Mouse (Mus musculus) kidney, embryonic 15.5 days (tissue): ENCODE measurements around the gene Cdkn2d. TPM values are rescaled to one million over a fixed set of nuclear protein-coding genes. Genes with fewer than 3 reads are reported as not detected.

Experiments
- ATAC-seq: fragments of 200-750 bp; cut with Nextera tagmentation; replicated peaks from 2 replicates; pipeline ENCODE4 v1.8.0; 2017; ENCODE audit warnings: moderate TSS enrichment; ENCODE audit not compliant: low FRiP score
- H3K27ac ChIP-seq: fragments of 300-500 bp; sonication (generic); 2 replicates; pipeline ENCODE4 v1.5.1; 2015; ENCODE audit warnings: mild to moderate bottlenecking, inconsistent platforms
- H3K27me3 ChIP-seq: fragments of 300-500 bp; sonication (generic); 2 replicates; pipeline ENCODE4 v1.6.1; 2015; ENCODE audit warnings: inconsistent platforms
- H3K36me3 ChIP-seq: fragments of 300-500 bp; sonication (generic); 2 replicates; pipeline ENCODE4 v1.6.1; 2015; ENCODE audit warnings: inconsistent platforms
- H3K4me1 ChIP-seq: fragments of 300-500 bp; sonication (generic); 2 replicates; pipeline ENCODE4 v1.6.1; 2015; ENCODE audit warnings: inconsistent platforms
- H3K4me2 ChIP-seq: fragments of 300-500 bp; sonication (generic); 2 replicates; pipeline ENCODE4 v1.6.1; 2015; ENCODE audit warnings: moderate library complexity, mild to moderate bottlenecking, inconsistent platforms
- H3K4me3 ChIP-seq: fragments of 300-500 bp; sonication (generic); replicated peaks from 2 replicates; pipeline ENCODE4 v1.5.1; 2015; ENCODE audit warnings: mild to moderate bottlenecking, inconsistent platforms
- H3K9ac ChIP-seq: fragments of 300-500 bp; sonication (generic); 2 replicates; pipeline ENCODE4 v1.6.1; 2015; ENCODE audit warnings: mild to moderate bottlenecking, inconsistent platforms
- H3K9me3 ChIP-seq: fragments of 300-500 bp; sonication (generic); replicated peaks from 2 replicates; pipeline ENCODE4 v1.6.1; 2016; ENCODE audit warnings: inconsistent platforms
- WGBS: fragments of 180-500 bp; shearing (Covaris S2); methylation state at CpG from one replicate; pipeline ENCODE4 v1.1.7; 2015; ENCODE audit warnings: mixed read lengths; 5-methylcytosine and 5-hydroxymethylcytosine counted together
- polyA plus RNA-seq: library from polyadenylated mRNA; unstranded; fragments of >200 nt; fragmentation: Nextera tagmentation; extraction: Ambion mirVana; gene quantifications from 2 replicates; pipeline ENCODE4 v1.2.1, GENCODE M21; 2015

The Cdkn2d gene
- polyA plus RNA-seq, 1 experiment from 2014 or later = 51.2 TPM

GRCm38 (mm10) chr9:21251116-21251735 is 40.0 kb downstream of the Cdkn2d start:
- no peak overlapping the region for H3K4me3 ChIP-seq
- no peaks in the 10 kb centered on the region for H3K9me3 ChIP-seq
- H3K4me2 ChIP-seq = no peak overlapping the region
- H3K36me3 ChIP-seq = no peaks in the 10 kb centered on the region
- H3K27me3 ChIP-seq = peaks cover 60% of the 10 kb centered on the region
- H3K27ac ChIP-seq = no peak overlapping the region
- 61% methylated on average over 13 of the region's 13 CpGs for WGBS
- peaks cover 14% of the 10 kb centered on the region for H3K4me1 ChIP-seq
- H3K9ac ChIP-seq = no peak overlapping the region
- no peak for ATAC-seq

- Histone ChIP-seq H3K9ac (no peak overlapping the region), H3K9me3 (no peaks in the 10 kb centered on the region), H3K27ac (no peak overlapping the region), H3K4me2 (no peak overlapping the region), H3K27me3 (peaks cover 67% of the 10 kb centered on the region), H3K36me3 (no peaks in the 10 kb centered on the region), H3K4me1 (peaks cover 14% of the 10 kb centered on the region), H3K4me3 (no peak overlapping the region)
- ATAC-seq = no peak
- 48% methylated on average over 2 of the region's 2 CpGs for WGBS
These were observed 40.7 kb downstream of the Cdkn2d start for GRCm38 (mm10) chr9:21250509-21250908.

- ATAC-seq = no peak; the same call in 1 of the 2 replicates
- no peak overlapping the region for H3K27ac ChIP-seq
These were observed 41.3 kb downstream of the Cdkn2d start for GRCm38 (mm10) chr9:21249629-21250508.

GRCm38 (mm10) chr9:21248326-21248725 is 42.9 kb downstream of the Cdkn2d start, which contains the start of gene S1pr5:
TSS of gene S1pr5 (minus strand) at chr9:21248443.
- no peaks in the 10 kb centered on the region for H3K36me3 ChIP-seq
- ATAC-seq = no peak
- peak within 1 kb of the TSS; percentile 36 for H3K4me3 ChIP-seq
- peak within 1 kb of the TSS; percentile 60 for H3K4me2 ChIP-seq
- WGBS = 0% methylated on average over 25 of the region's 30 CpGs
- H3K4me1 ChIP-seq = peaks cover 31% of the 10 kb centered on the region
- H3K27me3 ChIP-seq = peaks cover 89% of the 10 kb centered on the region
- H3K9me3 ChIP-seq = no peaks in the 10 kb centered on the region
- no peak within 1 kb of the TSS for H3K27ac ChIP-seq
- peak within 1 kb of the TSS; percentile 2; the same call in 1 of the 2 replicates for H3K9ac ChIP-seq

More at GRCm38 (mm10) chr9:21249629-21250508, 41.3 kb downstream of the Cdkn2d start:
- Histone ChIP-seq H3K27me3 (peaks cover 73% of the 10 kb centered on the region), H3K9me3 (no peaks in the 10 kb centered on the region), H3K36me3 (no peaks in the 10 kb centered on the region), H3K9ac (no peak overlapping the region), H3K4me3 (no peak overlapping the region), H3K4me1 (peaks cover 20% of the 10 kb centered on the region), H3K4me2 (no peak overlapping the region)
- 21% methylated on average over 17 of the region's 17 CpGs for WGBS

- Histone ChIP-seq H3K9me3 (no peaks in the 10 kb centered on the region), H3K9ac (no peak overlapping the region), H3K4me2 (no peak overlapping the region), H3K4me3 (no peak overlapping the region), H3K27me3 (peaks cover 94% of the 10 kb centered on the region), H3K36me3 (no peaks in the 10 kb centered on the region), H3K4me1 (peaks cover 31% of the 10 kb centered on the region), H3K27ac (no peak overlapping the region)
- 88% methylated on average over 1 of the region's 1 CpGs for WGBS
- no peak for ATAC-seq
These were observed 44.9 kb downstream of the Cdkn2d start for GRCm38 (mm10) chr9:21246342-21246741.

- Histone ChIP-seq H3K9me3 (no peaks in the 10 kb centered on the region), H3K4me2 (peak overlapping the region; percentile 83), H3K27me3 (peaks cover 82% of the 10 kb centered on the region), H3K4me3 (peak overlapping the region; percentile 51), H3K27ac (no peak overlapping the region), H3K36me3 (no peaks in the 10 kb centered on the region), H3K4me1 (peaks cover 35% of the 10 kb centered on the region), H3K9ac (peak overlapping the region; percentile 39)
- peak; percentile 5; the same call in 1 of the 2 replicates for ATAC-seq
- WGBS = 4% methylated on average over 16 of the region's 16 CpGs
These were observed 46.1 kb downstream of the Cdkn2d start for GRCm38 (mm10) chr9:21245113-21245487.

- peak overlapping the region; percentile 39 for H3K9ac ChIP-seq
These were observed 46.6 kb downstream of the Cdkn2d start for GRCm38 (mm10) chr9:21244428-21245112.

GRCm38 (mm10) chr9:21243826-21244427 is 47.3 kb downstream of the Cdkn2d start:
- no peaks in the 10 kb centered on the region for H3K36me3 ChIP-seq
- H3K9me3 ChIP-seq = no peaks in the 10 kb centered on the region
- peak overlapping the region; percentile 51 for H3K4me3 ChIP-seq
- H3K9ac ChIP-seq = peak overlapping the region; percentile 39
- no peak overlapping the region for H3K27ac ChIP-seq
- no peak for ATAC-seq
- peak overlapping the region; percentile 83 for H3K4me2 ChIP-seq
- peaks cover 70% of the 10 kb centered on the region for H3K27me3 ChIP-seq
- peaks cover 41% of the 10 kb centered on the region for H3K4me1 ChIP-seq
- 6% methylated on average over 42 of the region's 42 CpGs for whole genome bisulfite sequencing

More at GRCm38 (mm10) chr9:21244428-21245112, 46.6 kb downstream of the Cdkn2d start:
- peaks cover 77% of the 10 kb centered on the region for H3K27me3 ChIP-seq
- H3K4me3 ChIP-seq = peak overlapping the region; percentile 51
- WGBS = under 1% methylated on average over 72 of the region's 72 CpGs
- H3K9me3 ChIP-seq = no peaks in the 10 kb centered on the region
- peak; percentile 22; the same call in 1 of the 2 replicates for ATAC-seq
- no peak overlapping the region for H3K27ac ChIP-seq
- peak overlapping the region; percentile 83 for H3K4me2 ChIP-seq
- no peaks in the 10 kb centered on the region for H3K36me3 ChIP-seq
- H3K4me1 ChIP-seq = peaks cover 37% of the 10 kb centered on the region

GRCm38 (mm10) chr9:21241343-21241742 is 49.9 kb downstream of the Cdkn2d start:
- H3K9me3 ChIP-seq = no peaks in the 10 kb centered on the region
- H3K36me3 ChIP-seq = no peaks in the 10 kb centered on the region; the same call in 1 of the 2 replicates
- no peak overlapping the region for H3K4me3 ChIP-seq
- 8% methylated on average over 11 of the region's 11 CpGs for WGBS
- H3K4me2 ChIP-seq = no peak overlapping the region
- peaks cover 46% of the 10 kb centered on the region for H3K27me3 ChIP-seq
- peaks cover 46% of the 10 kb centered on the region for H3K4me1 ChIP-seq
- no peak overlapping the region for H3K9ac ChIP-seq
- ATAC-seq = no peak
- no peak overlapping the region for H3K27ac ChIP-seq

GRCm38 (mm10) chr9:21239465-21239848 is 51.8 kb downstream of the Cdkn2d start:
- peak overlapping the region; percentile 97 for H3K27ac ChIP-seq
- 40% methylated on average over 4 of the region's 4 CpGs for WGBS
- ATAC-seq = no peak

GRCm38 (mm10) chr9:21238733-21239464 is 52.3 kb downstream of the Cdkn2d start, which contains the start of gene Keap1:
TSS of gene Keap1 (minus strand) at chr9:21239361.
- Histone ChIP-seq H3K36me3 (peaks cover 23% of the 10 kb centered on the region), H3K27me3 (peaks cover 21% of the 10 kb centered on the region), H3K4me3 (peak within 1 kb of the TSS; percentile 92), H3K9me3 (no peaks in the 10 kb centered on the region), H3K27ac (peak within 1 kb of the TSS; percentile 97), H3K4me1 (peaks cover 39% of the 10 kb centered on the region), H3K4me2 (peak within 1 kb of the TSS; percentile 73), H3K9ac (peak within 1 kb of the TSS; percentile 97)
- ATAC-seq = peak; percentile 89
- under 1% methylated on average over 83 of the region's 90 CpGs for WGBS

More at GRCm38 (mm10) chr9:21239465-21239848, 51.8 kb downstream of the Cdkn2d start:
- H3K9ac ChIP-seq = peak overlapping the region; percentile 97
- H3K9me3 ChIP-seq = no peaks in the 10 kb centered on the region
- peaks cover 45% of the 10 kb centered on the region for H3K4me1 ChIP-seq
- peak overlapping the region; percentile 73 for H3K4me2 ChIP-seq
- H3K27me3 ChIP-seq = peaks cover 27% of the 10 kb centered on the region
- H3K36me3 ChIP-seq = peaks cover 17% of the 10 kb centered on the region
- H3K4me3 ChIP-seq = peak overlapping the region; percentile 92
